Mouse (Mus musculus) bone marrow, adult 2 months (tissue): Measurements from ENCODE around the gene Ccl21b.
"Not testable (repeated sequence)": the region's sequence is repeated elsewhere in the genome, so short reads cannot be mapped to it uniquely, and the experiment has no call there.

ENCODE experiments used
- CTCF ChIP-seq: fragments of 200-500 bp; IDR thresholded peaks from 2 replicates; pipeline ENCODE4 v1.5.1; 2011; ENCODE audit warnings: low read length, control low read depth; ENCODE audit not compliant: control insufficient read depth, insufficient read depth
- POLR2A ChIP-seq: fragments of 200-500 bp; IDR thresholded peaks from 2 replicates; pipeline ENCODE4 v1.6.1; 2011; ENCODE audit warnings: low read depth, mild to moderate bottlenecking, control low read depth, low read length, borderline replicate concordance; ENCODE audit not compliant: control insufficient read depth

- TF ChIP-seq CTCF, POLR2A: not testable (repeated sequence)
Observed at GRCm38 (mm10) chr4:42255467-42255866, at the start of gene Ccl21b.
